Mouse (Mus musculus): ENCODE data around the gene Pnmt. TPM values are rescaled to one million over a fixed set of nuclear protein-coding genes. Genes with fewer than 3 reads are reported as not detected.
A peak's percentile ranks its signal among the peaks of the same experiment; 100 is the strongest.

Gene Pnmt
- polyA plus RNA-seq, 1 experiment from 2014 or later, result 0.54 TPM

DNA sequence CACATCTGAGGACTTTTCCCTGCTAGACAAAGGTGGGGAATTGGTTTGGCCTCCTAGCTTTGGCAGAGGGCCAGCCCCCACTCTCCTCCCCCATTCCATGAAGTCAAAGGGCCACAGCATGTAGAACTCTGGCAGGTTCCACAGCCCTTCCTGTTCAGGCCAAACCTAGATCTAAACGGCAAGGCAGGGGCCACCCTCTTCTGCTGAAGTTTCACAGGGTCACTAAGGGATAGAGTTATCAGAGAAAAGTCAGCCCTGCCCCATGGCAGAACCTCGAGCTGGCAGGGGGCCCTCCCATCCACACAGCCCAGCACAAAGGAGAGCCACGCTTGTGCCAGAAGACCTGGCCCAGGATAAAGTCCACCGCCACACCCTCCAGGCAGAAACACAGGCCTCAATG, 8.8 kb downstream of the Pnmt start:
- DNase-seq (ENCODE audit: low spot score) (no peak), ATAC-seq (ENCODE audit: low FRiP score) (no peak)
- no peak overlapping the region for H3K4me3 ChIP-seq (ENCODE audit: low read depth, low read length)
- 59% methylated on average over 4 of the region's 4 CpGs for WGBS
- no peaks in the 10 kb centered on the region for H3K36me3 ChIP-seq (ENCODE audit: control insufficient read depth, insufficient read depth, low read length)
- H3K27me3 ChIP-seq (ENCODE audit: control insufficient read depth, insufficient read depth, low read length), result peaks cover 3% of the 10 kb centered on the region; the same call in 1 of the 2 replicates
- H3K9me3 ChIP-seq (ENCODE audit: control insufficient read depth, low read length), result no peaks in the 10 kb centered on the region
- no peak overlapping the region for H3K4me2 ChIP-seq (replicated peaks; ENCODE audit: low read depth, low read length)
- H3K9ac ChIP-seq (ENCODE audit: low read depth, low read length), result no peak overlapping the region
- H3K27ac ChIP-seq (ENCODE audit: low read depth, low read length), result no peak overlapping the region
- H3K4me1 ChIP-seq (replicated peaks; ENCODE audit: control insufficient read depth, insufficient read depth, low read length), result no peaks in the 10 kb centered on the region

DNA sequence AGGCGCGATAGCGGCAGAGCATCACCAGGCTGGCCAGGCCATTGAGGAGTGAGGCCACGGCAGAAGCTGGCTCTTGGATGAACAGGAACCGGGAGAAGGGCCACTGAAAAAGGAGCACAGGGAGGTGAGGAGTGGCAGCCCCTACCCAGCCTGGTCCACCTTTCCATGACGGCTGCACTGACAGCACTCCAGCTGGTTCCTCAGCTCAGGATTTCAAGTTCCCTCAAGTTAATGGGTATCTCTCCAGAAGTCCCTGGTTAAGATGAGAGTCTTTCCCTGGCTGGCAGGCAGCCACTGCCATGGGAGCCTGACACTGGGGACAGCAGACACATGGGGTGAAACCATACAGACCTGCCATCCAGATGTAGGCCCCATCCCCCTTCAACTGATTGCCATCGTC, 11.7 kb downstream of the Pnmt start:
- ATAC-seq (ENCODE audit: low FRiP score), result no peak
- Histone ChIP-seq H3K4me3 (ENCODE audit: low read depth, low read length) (no peak overlapping the region), H3K4me1 (replicated peaks; ENCODE audit: control insufficient read depth, insufficient read depth, low read length) (0 out of 2 replicates have a peak, but pooled peaks cover 2% of the 10 kb centered on the region), H3K27ac (ENCODE audit: low read depth, low read length) (no peak overlapping the region), H3K27me3 (ENCODE audit: control insufficient read depth, insufficient read depth, low read length) (no peaks in the 10 kb centered on the region), H3K36me3 (ENCODE audit: control insufficient read depth, insufficient read depth, low read length) (no peaks in the 10 kb centered on the region), H3K9ac (ENCODE audit: low read depth, low read length) (no peak overlapping the region), H3K4me2 (replicated peaks; ENCODE audit: low read depth, low read length) (no peak overlapping the region), H3K9me3 (ENCODE audit: control insufficient read depth, low read length) (no peaks in the 10 kb centered on the region)
- WGBS, result 89% methylated on average over 7 of the region's 7 CpGs
- DNase-seq (ENCODE audit: low spot score), result no peak

DNA sequence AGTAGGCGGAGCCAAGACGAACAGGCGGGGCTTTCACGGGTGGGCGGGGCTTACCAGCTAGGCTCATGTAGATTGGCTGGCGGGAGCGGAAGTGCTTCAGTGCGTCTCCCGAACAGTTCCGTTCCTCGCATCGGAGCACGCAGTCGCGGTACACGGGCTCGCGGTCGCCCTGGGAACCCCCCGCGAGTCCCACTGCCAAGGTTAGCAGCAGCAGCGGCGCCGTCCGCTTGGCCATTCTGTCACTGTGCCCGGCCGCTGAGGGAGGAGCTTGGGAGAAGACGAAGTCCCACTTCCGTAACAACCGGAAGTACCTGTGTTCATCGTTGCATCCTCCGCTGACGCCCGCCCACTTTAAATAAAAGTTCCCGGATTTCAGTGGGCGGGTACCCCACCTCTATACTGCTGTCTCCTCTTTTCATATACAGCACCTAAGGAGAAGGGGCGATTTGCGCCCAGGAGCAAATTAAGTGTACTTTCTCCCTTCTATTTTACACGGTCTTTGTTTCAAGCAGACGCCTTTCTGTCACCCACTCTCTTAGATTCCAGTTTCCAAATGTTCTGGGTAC, 14.0 kb downstream of the Pnmt start, which contains the start of gene Pgap3:
Gene Pgap3, minus strand, starts transcription at position 330 of the 566 bp plus-strand sequence.
- no peaks in the 10 kb centered on the region for H3K36me3 ChIP-seq (ENCODE audit: control insufficient read depth, insufficient read depth, low read length)
- DNase-seq (ENCODE audit: low spot score) (peak; percentile 92), ATAC-seq (ENCODE audit: low FRiP score) (peak; percentile 92)
- 1% methylated on average over 40 of the region's 40 CpGs for WGBS
- peak within 1 kb of the TSS; percentile 81 for H3K9ac ChIP-seq (ENCODE audit: low read depth, low read length)
- H3K4me2 ChIP-seq (replicated peaks; ENCODE audit: low read depth, low read length), result peak within 1 kb of the TSS; percentile 41
- H3K9me3 ChIP-seq (ENCODE audit: control insufficient read depth, low read length), result no peaks in the 10 kb centered on the region
- H3K27me3 ChIP-seq (ENCODE audit: control insufficient read depth, insufficient read depth, low read length), result no peaks in the 10 kb centered on the region
- peak within 1 kb of the TSS; percentile 58 for H3K4me3 ChIP-seq (ENCODE audit: low read depth, low read length)
- 0 out of 2 replicates have a peak, but pooled peaks cover 2% of the 10 kb centered on the region for H3K4me1 ChIP-seq (replicated peaks; ENCODE audit: control insufficient read depth, insufficient read depth, low read length)
- H3K27ac ChIP-seq (ENCODE audit: low read depth, low read length), result peak within 1 kb of the TSS; percentile 95

DNA sequence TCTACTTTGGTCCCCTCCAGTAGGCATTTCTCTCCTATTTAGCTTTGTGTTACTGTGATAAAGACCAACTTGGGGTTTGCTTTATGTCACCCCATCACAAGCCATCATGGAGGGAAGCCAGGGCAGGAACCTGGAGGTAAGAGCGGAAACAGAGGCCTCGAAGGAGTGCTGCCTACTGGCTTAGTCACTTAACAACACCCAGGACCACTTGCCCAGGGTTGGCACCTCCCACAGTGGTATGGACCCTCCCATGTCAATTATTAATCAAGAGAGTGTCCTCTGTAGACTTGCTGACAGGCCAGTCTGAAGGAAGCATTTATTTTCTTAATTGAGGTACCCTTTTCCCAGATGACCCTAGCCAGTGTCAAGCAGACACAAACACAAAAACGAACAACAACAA, 14.6 kb downstream of the Pnmt start:
- Histone ChIP-seq H3K9ac (ENCODE audit: low read depth, low read length) (peak overlapping the region; percentile 81), H3K4me1 (replicated peaks; ENCODE audit: control insufficient read depth, insufficient read depth, low read length) (0 out of 2 replicates have a peak, but pooled peaks cover 2% of the 10 kb centered on the region), H3K36me3 (ENCODE audit: control insufficient read depth, insufficient read depth, low read length) (no peaks in the 10 kb centered on the region), H3K27ac (ENCODE audit: low read depth, low read length) (no peak overlapping the region; the same call in 1 of the 2 replicates), H3K9me3 (ENCODE audit: control insufficient read depth, low read length) (no peaks in the 10 kb centered on the region), H3K4me2 (replicated peaks; ENCODE audit: low read depth, low read length) (peak overlapping the region; percentile 41), H3K27me3 (ENCODE audit: control insufficient read depth, insufficient read depth, low read length) (no peaks in the 10 kb centered on the region), H3K4me3 (ENCODE audit: low read depth, low read length) (peak overlapping the region; percentile 58)
- ATAC-seq (ENCODE audit: low FRiP score) (no peak), DNase-seq (ENCODE audit: low spot score) (no peak)
- WGBS, result 49% methylated on average over 3 of the region's 3 CpGs

DNA sequence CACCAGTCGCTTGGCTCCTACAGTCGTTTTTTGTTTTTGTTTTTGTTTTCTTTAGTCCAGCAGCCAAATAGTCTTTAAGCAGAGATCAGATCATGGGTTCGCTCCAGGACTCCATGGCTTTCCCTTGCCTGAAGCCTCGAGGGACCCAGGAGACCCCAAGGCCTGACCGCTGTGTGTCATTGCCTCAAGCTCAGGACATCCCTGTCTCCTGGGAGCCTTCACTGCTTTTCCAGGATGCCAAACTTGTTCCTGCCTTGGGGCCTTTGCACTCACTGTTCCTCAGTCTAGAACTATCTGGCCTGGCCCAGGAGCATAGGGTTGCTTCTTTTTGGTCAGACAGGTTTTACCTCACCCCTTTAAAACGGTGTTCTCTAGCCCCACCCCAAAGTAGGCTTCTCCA, 20.4 kb downstream of the Pnmt start:
- Histone ChIP-seq H3K4me1 (replicated peaks; ENCODE audit: control insufficient read depth, insufficient read depth, low read length) (peaks cover 4% of the 10 kb centered on the region; the same call in 1 of the 2 replicates), H3K27me3 (ENCODE audit: control insufficient read depth, insufficient read depth, low read length) (peaks cover 5% of the 10 kb centered on the region; the same call in 1 of the 2 replicates), H3K4me2 (replicated peaks; ENCODE audit: low read depth, low read length) (no peak overlapping the region), H3K27ac (ENCODE audit: low read depth, low read length) (no peak overlapping the region), H3K9me3 (ENCODE audit: control insufficient read depth, low read length) (no peaks in the 10 kb centered on the region), H3K9ac (ENCODE audit: low read depth, low read length) (no peak overlapping the region), H3K4me3 (ENCODE audit: low read depth, low read length) (no peak overlapping the region), H3K36me3 (ENCODE audit: control insufficient read depth, insufficient read depth, low read length) (no peaks in the 10 kb centered on the region)
- DNase-seq (ENCODE audit: low spot score) (no peak), ATAC-seq (ENCODE audit: low FRiP score) (no peak)
- 77% methylated on average over 6 of the region's 6 CpGs for WGBS

DNA sequence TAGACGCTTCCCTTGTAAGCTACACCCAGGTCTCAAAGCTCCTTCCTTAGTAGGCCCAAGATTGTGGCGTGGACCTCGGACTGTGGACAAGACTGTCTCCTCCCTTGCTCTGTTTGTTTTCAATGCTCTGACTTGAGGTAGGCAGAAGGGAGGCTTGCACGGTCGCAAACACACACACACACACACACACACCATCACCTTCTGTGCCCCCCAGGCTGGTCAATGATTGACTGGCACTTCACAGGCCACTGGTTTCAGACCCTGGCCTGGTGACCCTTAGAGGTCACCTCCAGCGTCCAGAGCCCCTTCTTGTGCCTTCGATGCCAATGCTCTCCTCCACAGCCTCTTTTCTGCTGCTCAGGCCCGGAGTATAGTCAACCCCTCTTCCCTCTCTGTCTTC, 22.6 kb downstream of the Pnmt start:
- H3K4me3 ChIP-seq (ENCODE audit: low read depth, low read length), result peak overlapping the region; percentile 8; the same call in 1 of the 2 replicates
- H3K9me3 ChIP-seq (ENCODE audit: control insufficient read depth, low read length), result no peaks in the 10 kb centered on the region
- ATAC-seq (ENCODE audit: low FRiP score) (0 out of 2 replicates have a peak, but pooled peaks have one; percentile 31), DNase-seq (ENCODE audit: low spot score) (no peak)
- peaks cover 5% of the 10 kb centered on the region; the same call in 1 of the 2 replicates for H3K27me3 ChIP-seq (ENCODE audit: control insufficient read depth, insufficient read depth, low read length)
- peaks cover 4% of the 10 kb centered on the region for H3K4me1 ChIP-seq (replicated peaks; ENCODE audit: control insufficient read depth, insufficient read depth, low read length)
- H3K9ac ChIP-seq (ENCODE audit: low read depth, low read length), result peak overlapping the region; percentile 44
- no peaks in the 10 kb centered on the region for H3K36me3 ChIP-seq (ENCODE audit: control insufficient read depth, insufficient read depth, low read length)
- no peak overlapping the region; the same call in 1 of the 2 replicates for H3K4me2 ChIP-seq (replicated peaks; ENCODE audit: low read depth, low read length)
- H3K27ac ChIP-seq (ENCODE audit: low read depth, low read length), result no peak overlapping the region
- WGBS, result 38% methylated on average over 8 of the region's 8 CpGs

DNA sequence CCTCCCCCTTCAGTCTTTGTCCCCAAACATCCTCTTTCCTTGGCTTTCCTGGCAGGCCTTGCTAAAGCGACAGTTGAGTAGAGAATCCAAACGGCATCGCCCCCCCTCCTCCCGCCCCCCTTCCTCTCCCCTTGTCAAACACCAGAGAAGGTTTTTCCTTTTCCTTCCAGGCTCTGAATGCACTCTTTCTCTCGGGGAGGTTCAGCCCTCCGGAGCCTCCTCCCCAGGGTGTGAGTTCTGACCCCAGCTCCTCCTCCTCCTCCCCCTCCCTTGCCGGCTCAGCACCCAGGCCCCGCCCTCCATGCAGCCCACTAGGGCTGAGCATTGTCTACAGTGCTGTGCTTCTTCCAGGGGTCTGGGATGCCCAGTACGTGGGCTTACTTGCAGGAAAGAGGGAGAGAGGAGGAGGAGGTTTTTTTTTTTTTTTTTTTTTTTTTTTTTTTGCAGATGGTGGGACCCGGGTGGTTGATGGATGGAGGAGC, 23.1 kb downstream of the Pnmt start:
- H3K9ac ChIP-seq (ENCODE audit: low read depth, low read length), result peak overlapping the region; percentile 44
- DNase-seq (ENCODE audit: low spot score) (peak; percentile 61), ATAC-seq (ENCODE audit: low FRiP score) (peak; percentile 73; the same call in 1 of the 2 replicates)
- H3K9me3 ChIP-seq (ENCODE audit: control insufficient read depth, low read length), result no peaks in the 10 kb centered on the region
- peaks cover 4% of the 10 kb centered on the region for H3K4me1 ChIP-seq (replicated peaks; ENCODE audit: control insufficient read depth, insufficient read depth, low read length)
- no peaks in the 10 kb centered on the region for H3K36me3 ChIP-seq (ENCODE audit: control insufficient read depth, insufficient read depth, low read length)
- H3K27me3 ChIP-seq (ENCODE audit: control insufficient read depth, insufficient read depth, low read length), result peaks cover 5% of the 10 kb centered on the region; the same call in 1 of the 2 replicates
- WGBS, result 7% methylated on average over 8 of the region's 10 CpGs
- H3K4me2 ChIP-seq (replicated peaks; ENCODE audit: low read depth, low read length), result no peak overlapping the region; the same call in 1 of the 2 replicates
- H3K4me3 ChIP-seq (ENCODE audit: low read depth, low read length), result peak overlapping the region; percentile 8; the same call in 1 of the 2 replicates
- no peak overlapping the region for H3K27ac ChIP-seq (ENCODE audit: low read depth, low read length)

DNA sequence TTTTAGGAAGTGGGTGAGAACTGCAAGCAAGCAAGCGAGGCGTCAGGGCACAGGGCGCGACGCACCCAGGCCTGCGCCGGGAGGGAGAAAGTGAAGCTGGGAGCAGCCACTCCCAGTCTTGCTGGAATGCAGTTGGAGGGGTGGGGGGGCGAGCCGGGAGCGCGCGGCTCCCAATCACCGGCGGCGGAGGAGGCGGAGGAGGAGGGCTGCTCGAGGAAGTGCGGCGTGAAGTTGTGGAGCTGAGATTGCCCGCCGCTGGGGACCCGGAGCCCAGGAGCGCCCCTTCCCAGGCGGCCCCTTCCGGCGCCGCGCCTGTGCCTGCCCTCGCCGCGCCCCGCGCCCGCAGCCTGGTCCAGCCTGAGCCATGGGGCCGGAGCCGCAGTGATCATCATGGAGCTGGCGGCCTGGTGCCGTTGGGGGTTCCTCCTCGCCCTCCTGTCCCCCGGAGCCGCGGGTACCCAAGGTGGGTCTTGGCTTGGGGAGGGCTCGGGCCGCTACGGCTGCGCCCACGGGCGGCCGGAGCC, 26.1 kb downstream of the Pnmt start, which contains the start of gene Erbb2:
Gene Erbb2, plus strand, starts transcription at position 198 of the 524 bp plus-strand sequence.
- peak; percentile 62 for ATAC-seq (ENCODE audit: low FRiP score)
- H3K4me3 ChIP-seq (ENCODE audit: low read depth, low read length), result peak within 1 kb of the TSS; percentile 79
- peak within 1 kb of the TSS; percentile 83 for H3K9ac ChIP-seq (ENCODE audit: low read depth, low read length)
- peaks cover 5% of the 10 kb centered on the region; the same call in 1 of the 2 replicates for H3K27me3 ChIP-seq (ENCODE audit: control insufficient read depth, insufficient read depth, low read length)
- H3K36me3 ChIP-seq (ENCODE audit: control insufficient read depth, insufficient read depth, low read length), result no peaks in the 10 kb centered on the region
- H3K4me1 ChIP-seq (replicated peaks; ENCODE audit: control insufficient read depth, insufficient read depth, low read length), result peaks cover 4% of the 10 kb centered on the region
- H3K27ac ChIP-seq (ENCODE audit: low read depth, low read length), result peak within 1 kb of the TSS; percentile 24; the same call in 1 of the 2 replicates
- peak; percentile 79 for DNase-seq (ENCODE audit: low spot score)
- 0% methylated on average over 46 of the region's 49 CpGs for WGBS
- H3K4me2 ChIP-seq (replicated peaks; ENCODE audit: low read depth, low read length), result peak within 1 kb of the TSS; percentile 99
- no peaks in the 10 kb centered on the region for H3K9me3 ChIP-seq (ENCODE audit: control insufficient read depth, low read length)
